Mouse (Mus musculus) olfactory bulb, adult 2 months (tissue): ENCODE measurements around the gene Syt1.

ENCODE experiments used
- CTCF ChIP-seq: fragments of 200-500 bp; IDR thresholded peaks from 2 replicates; pipeline ENCODE4 v1.5.1; 2012; ENCODE audit warnings: low read depth, mild to moderate bottlenecking, low read length, moderate library complexity; ENCODE audit not compliant: insufficient read depth
- POLR2A ChIP-seq: fragments of 200-500 bp; IDR thresholded peaks from 2 replicates; pipeline ENCODE4 v1.6.1; 2012; ENCODE audit warnings: mild to moderate bottlenecking, low read depth, low read length, moderate library complexity; ENCODE audit not compliant: insufficient read depth

DNA sequence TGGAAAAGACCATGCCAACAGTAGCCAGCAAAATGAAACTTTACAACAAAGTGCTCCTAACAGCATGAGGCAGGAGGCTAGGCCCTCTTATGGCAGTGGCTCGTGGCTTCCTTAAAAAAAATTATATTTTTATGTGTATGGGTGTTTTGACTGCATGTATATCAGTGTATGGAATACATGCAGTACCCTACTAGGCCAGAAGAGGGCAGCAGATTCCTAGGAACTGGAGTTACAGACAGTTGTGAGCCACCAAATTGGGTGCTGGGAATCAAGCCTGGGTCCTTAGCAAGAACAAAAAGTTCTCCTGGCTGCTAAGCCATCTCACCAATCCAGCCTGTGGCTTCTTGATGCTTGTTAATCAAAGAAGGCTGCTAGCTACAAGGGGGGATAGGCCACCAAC is 413.4 kb downstream of the Syt1 start:
- no peak for TF ChIP-seq CTCF
- TF ChIP-seq POLR2A = no peak
